Mouse (Mus musculus): ENCODE results near the gene Itk.

DNA sequence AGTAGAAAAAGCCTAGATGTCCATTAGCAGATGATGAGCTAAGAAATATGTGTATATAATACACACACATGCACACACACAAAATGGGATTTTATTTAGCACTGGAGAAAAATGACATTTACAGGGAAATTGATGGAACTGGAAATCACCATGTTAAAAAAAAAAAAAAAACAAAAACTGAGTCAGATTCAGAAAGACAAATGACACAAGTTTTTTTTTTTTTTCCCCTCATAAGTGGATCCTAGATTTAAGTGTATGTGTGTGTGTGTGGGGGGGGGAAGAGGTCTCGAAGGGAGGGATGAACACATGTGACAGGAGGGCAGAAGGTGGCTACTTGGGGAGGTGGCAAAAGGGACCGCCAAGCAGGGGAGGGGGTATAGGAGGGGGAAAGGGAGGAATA, 5.8 kb upstream of the Itk start:
- no peak for TF ChIP-seq CTCF (IDR thresholded peaks at IDR 0.05; ENCODE audit: insufficient read depth, low read depth, low read length)
- no peak for TF ChIP-seq POLR2A (IDR thresholded peaks at IDR 0.05; ENCODE audit: insufficient read depth, low read depth, low read length)

Measured in olfactory bulb, adult 2 months (tissue).